Mouse (Mus musculus) testis, postnatal 14 days (tissue): ENCODE measurements at regions not wholly inside any gene's neighbourhood (a gene's known extent, or its start where the extent isn't known, plus 50 kb on each side); places are given as distances from the start of the nearest gene placed in this dataset.

Experiments used
- DNase-seq: peaks from one replicate; pipeline ENCODE4 v3.0.0; 2021; ENCODE audit warnings: low spot score

DNA sequence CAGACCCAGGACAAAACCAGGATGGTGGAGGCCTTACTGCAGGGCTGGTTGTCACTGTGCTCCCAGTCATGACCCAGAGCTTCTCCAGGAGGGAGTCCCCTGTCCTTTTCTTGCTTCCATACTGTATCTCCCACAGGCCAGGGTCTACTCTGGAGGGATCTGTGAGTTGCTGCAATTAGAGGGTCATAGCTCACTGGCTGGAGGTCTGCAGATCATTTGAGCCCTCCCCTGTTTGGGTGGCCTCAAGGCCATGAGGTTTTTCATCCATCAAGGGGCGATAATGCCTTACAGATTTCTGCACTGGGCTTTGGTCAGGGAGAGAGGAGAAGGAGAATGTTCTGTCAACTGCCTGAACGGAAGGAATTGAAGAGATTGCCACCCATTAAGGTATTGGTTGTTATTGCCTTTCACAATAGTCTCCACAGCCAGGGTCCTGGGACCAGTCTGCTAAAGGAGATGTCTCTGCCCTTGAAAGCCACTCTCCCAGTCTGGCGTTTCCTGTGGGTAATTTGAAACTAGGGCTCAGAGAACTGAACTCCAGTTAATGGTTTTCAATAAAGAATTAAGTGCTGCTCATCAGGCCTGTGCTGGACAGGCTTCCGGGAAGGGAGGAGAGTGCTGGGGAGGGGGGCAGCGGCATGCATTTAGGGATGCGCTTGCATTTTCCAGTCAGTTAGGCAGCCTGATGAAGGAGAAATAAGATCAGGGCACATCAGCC, 147.4 kb downstream of the Dmrta2 start:
- no peak for DNase-seq

DNA sequence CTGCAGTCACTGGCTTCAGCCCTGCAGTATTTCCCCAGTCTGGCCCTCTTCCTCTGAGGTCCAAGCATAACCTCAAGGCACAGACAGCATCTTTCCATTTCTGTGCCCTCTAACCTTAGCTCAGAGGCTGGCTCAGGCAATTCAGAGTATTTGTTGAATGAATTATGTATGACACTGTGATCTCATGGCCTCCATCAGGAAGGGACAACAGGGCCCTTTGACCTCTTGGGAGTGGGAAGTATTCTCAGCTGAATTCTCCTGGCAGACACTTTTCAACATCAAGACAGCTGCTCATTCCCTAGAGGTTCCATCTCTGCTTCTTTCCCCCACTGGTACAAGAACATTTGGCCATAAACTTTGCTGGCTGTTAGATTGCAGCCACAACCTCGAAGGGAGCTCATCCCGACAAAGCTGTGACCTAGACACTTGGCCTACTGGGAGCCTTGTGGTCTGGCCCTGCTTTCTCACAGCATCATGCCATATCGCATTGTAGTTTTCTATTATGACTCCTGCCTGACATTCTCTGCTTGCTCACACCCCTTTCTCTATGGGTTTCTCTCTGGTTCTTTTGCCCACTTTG, 150.2 kb downstream of the Dmrta2 start:
- DNase-seq = no peak

DNA sequence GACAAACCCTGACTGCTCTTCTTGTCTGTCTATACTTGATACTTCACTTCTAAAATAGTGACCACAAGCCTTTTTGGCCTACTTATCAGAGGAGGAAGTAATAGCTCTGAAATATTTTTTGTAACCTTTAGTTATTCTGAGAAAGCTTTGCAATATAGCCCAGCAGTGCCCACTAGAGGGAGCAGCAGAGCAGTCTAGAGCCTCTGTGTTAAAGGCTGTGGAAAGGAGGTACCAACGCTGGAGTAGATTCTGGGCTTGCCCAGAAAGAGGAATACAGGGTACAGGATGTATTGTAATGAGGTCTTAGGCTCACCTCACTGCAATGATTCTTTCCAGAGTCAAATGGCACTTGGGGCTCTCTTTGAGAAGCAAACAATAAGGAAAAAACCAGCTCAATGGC, 151.1 kb downstream of the Dmrta2 start:
- DNase-seq = no peak

DNA sequence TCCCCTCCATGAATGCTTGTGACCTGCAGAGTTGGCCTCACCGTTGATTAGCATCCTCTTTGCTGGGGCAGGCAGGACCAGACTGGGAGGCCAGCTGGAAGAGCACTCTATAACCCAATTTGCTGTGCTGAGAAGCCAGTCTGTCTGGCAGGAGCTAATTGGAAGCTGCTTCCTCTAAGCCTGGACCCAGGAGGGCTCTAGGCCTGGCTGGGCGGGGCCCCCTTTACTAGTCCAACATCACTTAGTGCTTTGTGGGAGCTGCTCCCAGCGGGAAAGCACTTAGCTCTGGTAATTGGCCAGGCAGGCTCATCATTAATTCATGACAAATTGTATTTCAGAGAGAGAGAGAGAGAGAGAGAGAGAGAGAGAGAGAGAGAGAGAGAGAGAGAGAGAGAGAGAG, 151.7 kb downstream of the Dmrta2 start:
- DNase-seq = no peak

DNA sequence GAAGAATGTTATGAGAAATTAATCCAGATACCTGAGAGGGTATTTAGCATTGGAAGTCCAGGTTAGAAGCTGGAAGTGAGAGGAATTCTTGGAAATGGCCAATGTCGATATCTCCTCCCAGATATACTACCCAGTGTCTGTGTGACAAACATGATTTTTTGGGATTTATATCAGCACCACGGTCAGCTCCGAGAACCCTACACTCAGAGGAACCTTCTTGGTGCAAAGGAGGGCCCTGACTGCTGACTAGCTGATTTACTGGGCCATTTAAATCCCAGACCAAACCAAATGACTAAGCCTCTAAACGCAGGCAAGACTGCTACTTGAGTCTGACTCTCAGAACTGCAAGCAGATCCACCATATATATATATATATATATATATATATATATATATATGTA, 154.2 kb downstream of the Dmrta2 start:
- DNase-seq = no peak

DNA sequence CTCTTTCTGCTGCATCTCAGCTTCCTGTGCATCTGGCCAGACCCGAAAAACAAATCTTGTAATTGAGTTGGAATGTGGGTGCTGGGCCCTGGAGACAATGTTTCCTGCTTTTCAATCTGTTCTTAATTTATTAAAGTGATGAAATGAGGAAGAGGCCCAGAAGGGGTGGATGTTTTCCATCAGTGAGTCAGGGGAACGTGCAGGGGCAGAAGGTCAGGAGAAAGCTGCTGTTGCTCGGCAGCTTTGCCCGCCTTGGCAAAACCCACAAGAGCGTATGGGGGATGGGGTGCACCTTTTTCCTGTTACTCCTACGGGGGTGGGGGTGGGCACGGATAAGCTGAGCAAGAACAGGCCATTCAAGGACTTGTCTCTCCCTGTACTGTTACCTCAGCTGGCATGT, 156.2 kb downstream of the Dmrta2 start:
- no peak for DNase-seq

DNA sequence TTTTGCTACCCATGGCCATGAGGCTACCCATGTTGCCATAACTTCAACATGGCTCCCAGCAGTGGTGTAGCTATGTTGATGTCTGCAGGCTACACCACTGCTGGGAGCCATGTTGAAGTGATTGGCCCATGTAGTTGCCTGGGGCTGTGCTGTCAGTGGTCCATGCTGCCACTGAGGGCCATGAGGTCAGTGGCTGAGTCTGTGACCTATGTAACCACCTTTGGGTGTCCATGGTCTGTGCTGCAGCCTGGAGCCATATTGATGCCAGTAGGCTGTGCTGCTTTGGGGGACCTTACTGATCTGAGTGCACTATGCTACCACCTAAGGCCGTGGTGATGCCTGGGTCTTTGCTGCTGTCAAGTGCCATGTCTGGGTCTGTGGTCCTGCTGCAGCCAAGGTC, 167.4 kb downstream of the Dmrta2 start:
- no peak for DNase-seq

DNA sequence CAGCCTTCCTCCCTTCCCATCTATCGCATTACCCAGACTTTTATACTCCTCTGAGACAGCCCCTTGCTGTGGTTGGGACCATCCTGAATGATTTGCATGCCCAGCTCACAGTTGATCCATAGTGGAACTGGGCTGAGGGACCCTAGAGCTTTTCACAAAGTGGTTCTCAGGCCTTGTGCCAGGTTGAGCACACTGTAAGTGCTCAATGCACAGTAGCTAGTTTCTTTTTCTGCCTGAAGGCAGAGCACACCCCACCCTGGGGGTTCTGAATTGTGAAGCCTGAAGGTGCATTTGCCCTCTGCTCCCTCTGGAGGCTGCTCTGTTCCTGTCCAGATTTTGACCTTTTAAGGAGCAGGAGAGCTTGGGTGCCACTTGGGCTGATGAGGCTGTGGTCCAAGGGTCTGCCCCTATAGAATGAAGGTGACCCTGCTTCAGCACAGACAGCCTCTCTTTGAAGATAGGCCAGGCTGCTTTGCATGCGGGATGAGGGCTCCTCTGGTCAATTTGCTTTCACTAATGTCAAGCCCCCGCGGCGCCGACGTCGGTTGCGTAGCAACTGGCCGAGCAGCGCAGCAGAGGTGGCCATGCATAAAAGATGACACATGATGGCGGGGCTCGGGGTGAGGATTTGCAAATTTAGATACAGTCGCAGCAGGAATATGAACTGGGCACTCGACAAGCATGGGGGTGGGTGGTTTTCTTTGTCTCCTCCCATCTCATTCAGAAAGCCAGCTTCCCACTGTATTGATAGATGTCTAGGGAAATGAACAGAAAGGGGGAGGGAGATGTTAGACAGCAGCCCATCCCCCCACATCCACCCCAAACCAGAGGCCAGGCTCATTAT, 174.5 kb downstream of the Dmrta2 start:
- DNase-seq = no peak
